Mouse (Mus musculus) forebrain, postnatal 0 days (tissue): ENCODE data around the gene Shf. TPM values are rescaled to one million over a fixed set of nuclear protein-coding genes. Genes with fewer than 3 reads are reported as not detected.
A peak's percentile ranks its signal among the peaks of the same experiment; 100 is the strongest.

ENCODE experiments used
- ATAC-seq: fragments of 200-750 bp; cut with Nextera tagmentation; 2 replicates; pipeline ENCODE4 v1.8.0; 2017; ENCODE audit warnings: mild to moderate bottlenecking, moderate library complexity
- DNase-seq: peaks from one replicate; pipeline ENCODE4 v3.0.0-alpha.2; 2015
- H3K27ac ChIP-seq: fragments of 300-500 bp; sonication (generic); 2 replicates; pipeline ENCODE4 v1.5.1; 2014; ENCODE audit warnings: low read depth, mild to moderate bottlenecking, antibody characterized with exemption, low read length, moderate library complexity, mixed read lengths
- H3K27me3 ChIP-seq: fragments of 300-500 bp; sonication (generic); 2 replicates; pipeline ENCODE4 v1.6.1; 2014; ENCODE audit warnings: mild to moderate bottlenecking, low read length, mixed read lengths; ENCODE audit not compliant: insufficient read depth
- H3K36me3 ChIP-seq: fragments of 300-500 bp; sonication (generic); 2 replicates; pipeline ENCODE4 v1.6.1; 2014; ENCODE audit warnings: mild to moderate bottlenecking, moderate library complexity; ENCODE audit not compliant: insufficient read depth
- H3K4me1 ChIP-seq: fragments of 300-500 bp; sonication (generic); 2 replicates; pipeline ENCODE4 v1.6.1; 2014; ENCODE audit warnings: antibody characterized with exemption; ENCODE audit not compliant: insufficient read depth
- H3K4me2 ChIP-seq: fragments of 300-500 bp; sonication (generic); 2 replicates; pipeline ENCODE4 v1.6.1; 2014; ENCODE audit warnings: low read depth, mild to moderate bottlenecking, moderate library complexity
- H3K4me3 ChIP-seq: fragments of 300-500 bp; sonication (generic); 2 replicates; pipeline ENCODE4 v1.5.1; 2014; ENCODE audit warnings: low read depth, low read length, mixed read lengths
- H3K9ac ChIP-seq: fragments of 300-500 bp; sonication (generic); 2 replicates; pipeline ENCODE4 v1.6.1; 2014; ENCODE audit warnings: mild to moderate bottlenecking
- H3K9me3 ChIP-seq: fragments of 300-500 bp; sonication (generic); 2 replicates; pipeline ENCODE4 v1.6.1; 2016; ENCODE audit warnings: low read length
- CTCF ChIP-seq: sonication (generic); IDR thresholded peaks from 2 replicates; pipeline ENCODE4 v1.5.1; 2016; ENCODE audit warnings: antibody characterized with exemption, control low read depth, low read depth
- WGBS: fragments of 180-500 bp; shearing (Covaris S2); extraction: QIAGEN DNeasy Blood & Tissue Kit; methylation state at CpG from one replicate; pipeline ENCODE4 v1.1.7; 2014; 5-methylcytosine and 5-hydroxymethylcytosine counted together
- polyA plus RNA-seq: library from polyadenylated mRNA; unstranded; fragments of >200 nt; fragmentation: Nextera tagmentation; extraction: Ambion mirVana; gene quantifications from 2 replicates; pipeline ENCODE4 v1.2.1, GENCODE M21; 2015
- total RNA-seq: library from RNA; depleted of rRNA; stranded (reverse); fragments of >200 nt; gene quantifications from 2 replicates; pipeline ENCODE4 v1.2.3, GENCODE M21; 2014

Shf gene
- total and polyA plus RNA-seq, 2 experiments from 2014 or later: 6.7 to 69.3 TPM

- no peak for ATAC-seq
- DNase-seq: no peak
- no peaks in the 10 kb centered on the region for H3K9me3 ChIP-seq
- peaks cover 20% of the 10 kb centered on the region for H3K4me1 ChIP-seq
- H3K9ac ChIP-seq: no peak overlapping the region
- TF ChIP-seq CTCF: peak; percentile 29
- no peak overlapping the region for H3K4me3 ChIP-seq
- no peaks in the 10 kb centered on the region for H3K27me3 ChIP-seq
- no peak overlapping the region for H3K4me2 ChIP-seq
- no peak overlapping the region for H3K27ac ChIP-seq
- WGBS: 80% methylated on average over 10 of the region's 10 CpGs
- peaks cover 7% of the 10 kb centered on the region; the same call in 1 of the 2 replicates for H3K36me3 ChIP-seq
Observed at GRCm38 (mm10) chr2:122365244-122365866, 3.6 kb downstream of the Shf start.

- DNase-seq (no peak), ATAC-seq (no peak)
- no peak overlapping the region for H3K9ac ChIP-seq
- no peak overlapping the region for H3K4me2 ChIP-seq
- TF ChIP-seq CTCF: no peak
- H3K27ac ChIP-seq: no peak overlapping the region
- H3K4me1 ChIP-seq: peaks cover 18% of the 10 kb centered on the region
- peaks cover 7% of the 10 kb centered on the region; the same call in 1 of the 2 replicates for H3K36me3 ChIP-seq
- H3K9me3 ChIP-seq: no peaks in the 10 kb centered on the region
- 91% methylated on average over 3 of the region's 3 CpGs for WGBS
- H3K4me3 ChIP-seq: no peak overlapping the region
- no peaks in the 10 kb centered on the region for H3K27me3 ChIP-seq
Observed at GRCm38 (mm10) chr2:122364352-122364944, 4.5 kb downstream of the Shf start.

- Histone ChIP-seq H3K36me3 (peaks cover 13% of the 10 kb centered on the region), H3K27me3 (no peaks in the 10 kb centered on the region), H3K9me3 (no peaks in the 10 kb centered on the region), H3K9ac (no peak overlapping the region), H3K4me3 (no peak overlapping the region), H3K4me2 (no peak overlapping the region), H3K27ac (no peak overlapping the region), H3K4me1 (peaks cover 17% of the 10 kb centered on the region)
- DNase-seq: no peak
- ATAC-seq: no peak
- 79% methylated on average over 13 of the region's 13 CpGs for WGBS
- TF ChIP-seq CTCF: no peak
Observed at GRCm38 (mm10) chr2:122362622-122363523, 6.1 kb downstream of the Shf start.

GRCm38 (mm10) chr2:122361868-122362621 is 6.9 kb downstream of the Shf start:
- Histone ChIP-seq H3K4me1 (peaks cover 13% of the 10 kb centered on the region), H3K27ac (no peak overlapping the region), H3K27me3 (no peaks in the 10 kb centered on the region), H3K36me3 (peaks cover 19% of the 10 kb centered on the region), H3K4me3 (no peak overlapping the region), H3K9ac (no peak overlapping the region), H3K9me3 (no peaks in the 10 kb centered on the region), H3K4me2 (no peak overlapping the region)
- 64% methylated on average over 10 of the region's 10 CpGs for WGBS
- TF ChIP-seq CTCF: no peak
- ATAC-seq (no peak), DNase-seq (no peak)

- 88% methylated on average over 6 of the region's 6 CpGs for WGBS
- H3K4me3 ChIP-seq: no peak overlapping the region
- H3K4me1 ChIP-seq: peaks cover 4% of the 10 kb centered on the region; the same call in 1 of the 2 replicates
- peaks cover 26% of the 10 kb centered on the region for H3K36me3 ChIP-seq
- no peaks in the 10 kb centered on the region for H3K9me3 ChIP-seq
- ATAC-seq (no peak), DNase-seq (no peak)
- no peaks in the 10 kb centered on the region for H3K27me3 ChIP-seq
- no peak overlapping the region for H3K27ac ChIP-seq
- H3K9ac ChIP-seq: no peak overlapping the region
- no peak for TF ChIP-seq CTCF
- H3K4me2 ChIP-seq: no peak overlapping the region
Observed at GRCm38 (mm10) chr2:122361181-122361580, 7.8 kb downstream of the Shf start.

- Histone ChIP-seq H3K9me3 (no peaks in the 10 kb centered on the region), H3K4me2 (no peak overlapping the region), H3K27ac (no peak overlapping the region), H3K27me3 (no peaks in the 10 kb centered on the region), H3K4me3 (no peak overlapping the region), H3K4me1 (no peaks in the 10 kb centered on the region), H3K36me3 (peaks cover 26% of the 10 kb centered on the region), H3K9ac (no peak overlapping the region)
- 85% methylated on average over 6 of the region's 6 CpGs for WGBS
- ATAC-seq (no peak), DNase-seq (no peak)
- TF ChIP-seq CTCF: no peak
Observed at GRCm38 (mm10) chr2:122360310-122360709, 8.7 kb downstream of the Shf start.
